Mouse (Mus musculus) forebrain, embryonic 12.5 days (tissue): ENCODE results near the gene Adamts10. TPM values are rescaled to one million over a fixed set of nuclear protein-coding genes. Genes with fewer than 3 reads are reported as not detected.

Experiments used
- polyA plus RNA-seq: library from polyadenylated mRNA; unstranded; fragments of >200 nt; fragmentation: Nextera tagmentation; extraction: Ambion mirVana; gene quantifications from 2 replicates; pipeline ENCODE4 v1.2.1, GENCODE M21; 2016

Gene Adamts10
- polyA plus RNA-seq, 1 experiment from 2014 or later = 52.1 TPM

Other genes with a start within 250 kb of the Adamts10 start
- gene Zfp955b, start 234.7 kb upstream of the Adamts10 start, polyA plus RNA-seq = 13.6 and 13.7 TPM in 2 replicates
- 16.0 and 18.0 TPM in 2 replicates for gene Zfp81, start 165.3 kb upstream of the Adamts10 start, polyA plus RNA-seq
- gene Zfp101, start 129.6 kb upstream of the Adamts10 start, polyA plus RNA-seq = 20.7 and 25.7 TPM in 2 replicates
- gene Actl9, start 91.3 kb upstream of the Adamts10 start, polyA plus RNA-seq = not detected in 2 replicates
- gene Myo1f, start 31.5 kb downstream of the Adamts10 start, polyA plus RNA-seq = 1.7 and 1.8 TPM in 2 replicates
- gene Zfp414, start 104.9 kb downstream of the Adamts10 start, polyA plus RNA-seq = 50.6 and 52.7 TPM in 2 replicates
- gene Pram1, start 113.9 kb downstream of the Adamts10 start, polyA plus RNA-seq = 0.72 and 0.95 TPM in 2 replicates
- 490 and 547 TPM in 2 replicates for gene Hnrnpm, start 162.7 kb downstream of the Adamts10 start, polyA plus RNA-seq
- gene March2, start 194.5 kb downstream of the Adamts10 start, polyA plus RNA-seq = 42.4 and 48.7 TPM in 2 replicates
- 377 and 388 TPM in 2 replicates for gene Rab11b, start 236.3 kb downstream of the Adamts10 start, polyA plus RNA-seq